Mouse (Mus musculus) midbrain, embryonic 15.5 days (tissue): ENCODE results near the gene Hrk. TPM values are rescaled to one million over a fixed set of nuclear protein-coding genes. Genes with fewer than 3 reads are reported as not detected.

ENCODE experiments used
- polyA plus RNA-seq: library from polyadenylated mRNA; unstranded; fragments of >200 nt; fragmentation: Nextera tagmentation; extraction: Ambion mirVana; gene quantifications from 2 replicates; pipeline ENCODE4 v1.2.1, GENCODE M21; 2015

The Hrk gene
- polyA plus RNA-seq, 1 experiment from 2014 or later = 3.9 TPM

Other genes starting within 250 kb of the Hrk start
- gene Fbxo21, start 187.9 kb upstream of the Hrk start, polyA plus RNA-seq = 179 and 183 TPM in 2 replicates
- 6.5 and 7.9 TPM in 2 replicates for gene Tesc, start 136.9 kb upstream of the Hrk start, polyA plus RNA-seq
- 20.0 and 22.3 TPM in 2 replicates for gene Fbxw8, start 9.2 kb upstream of the Hrk start, polyA plus RNA-seq
- gene Rnft2, start 80.5 kb downstream of the Hrk start, polyA plus RNA-seq = 14.5 and 17.8 TPM in 2 replicates
- 18.6 and 19.6 TPM in 2 replicates for gene 2410131K14Rik, start 80.6 kb downstream of the Hrk start, polyA plus RNA-seq